ENCODE assay signal across 8 mouse cellular contexts in genomic region chr2:32174170-32174741, GRCm38 (mm10). TPM values are rescaled to one million over a fixed set of nuclear protein-coding genes. Genes with fewer than 3 reads are reported as not detected.
A peak's percentile ranks its signal among the peaks of the same experiment; 100 is the strongest.
DNase-seq lines count a peak whose midpoint lies in the region; ATAC-seq and TF ChIP-seq lines count a peak whose summit lies in the region.

No protein-coding gene starts in this region.

- peak; percentile 72 for ATAC-seq in Patski
- peak; percentile 69; the same call in 1 of the 2 replicates for ATAC-seq in intestine, embryonic 14.5 days (replicated peaks; ENCODE audit: low FRiP score, low TSS enrichment, low read depth)
- ATAC-seq in liver, embryonic 15.5 days (ENCODE audit: insufficient read depth), result peak; percentile 45

- peaks cover 55% of the 10 kb centered on the region for H3K4me1 ChIP-seq in intestine, embryonic 14.5 days (replicated peaks; ENCODE audit: control insufficient read depth, insufficient read depth, low read length)
- peaks cover 48% of the 10 kb centered on the region for H3K4me1 ChIP-seq in liver, embryonic 15.5 days (replicated peaks)
- peaks cover 71% of the 10 kb centered on the region for H3K4me1 ChIP-seq in olfactory bulb, adult 2 months (ENCODE audit: control insufficient read depth, insufficient read depth, low read length)

- H3K27me3 ChIP-seq in Patski, result no peaks in the 10 kb centered on the region
- no peaks in the 10 kb centered on the region for H3K27me3 ChIP-seq in intestine, embryonic 14.5 days (replicated peaks; ENCODE audit: control insufficient read depth, insufficient read depth, low read length)
- no peaks in the 10 kb centered on the region for H3K27me3 ChIP-seq in liver, embryonic 15.5 days

- no peak for TF ChIP-seq CTCF in Patski (IDR thresholded peaks at IDR 0.05)
- no peak for TF ChIP-seq CTCF in olfactory bulb, adult 2 months (IDR thresholded peaks at IDR 0.05; ENCODE audit: insufficient read depth, low read depth, low read length)

- peak overlapping the region; percentile 35 for H3K4me2 ChIP-seq in intestine, embryonic 14.5 days (ENCODE audit: low read length)
- H3K4me2 ChIP-seq in liver, embryonic 15.5 days, result no peak overlapping the region

- H3K36me3 ChIP-seq in intestine, embryonic 14.5 days (ENCODE audit: control insufficient read depth, insufficient read depth, low read length), result 0 out of 2 replicates have a peak, but pooled peaks cover 2% of the 10 kb centered on the region
- no peaks in the 10 kb centered on the region for H3K36me3 ChIP-seq in liver, embryonic 15.5 days (replicated peaks)

- peak overlapping the region; percentile 85 for H3K27ac ChIP-seq in intestine, embryonic 14.5 days (ENCODE audit: low read depth)
- no peak overlapping the region for H3K27ac ChIP-seq in liver, embryonic 15.5 days (replicated peaks)
- peak overlapping the region; percentile 50 for H3K27ac ChIP-seq in olfactory bulb, adult 2 months (ENCODE audit: insufficient read depth, low read depth, low read length)

- no peak for TF ChIP-seq POLR2A in olfactory bulb, adult 2 months (IDR thresholded peaks at IDR 0.05; ENCODE audit: insufficient read depth, low read depth, low read length)

- CTCF ChIA-PET in Patski (lab: Charles Lee), result no interaction called here

- POLR2A ChIA-PET in Patski (lab: Charles Lee), result interaction anchor here (2.1 kb wide), 1 partner anchor 10 kb away, joined by 5 read pairs; no protein-coding TSS in a partner anchor

- H3K9me3 ChIP-seq in intestine, embryonic 14.5 days (ENCODE audit: control insufficient read depth, low read length), result no peaks in the 10 kb centered on the region
- H3K9me3 ChIP-seq in liver, embryonic 15.5 days (replicated peaks), result no peaks in the 10 kb centered on the region

- H3K4me3 ChIP-seq in intestine, embryonic 14.5 days (ENCODE audit: low read depth, low read length), result no peak overlapping the region
- H3K4me3 ChIP-seq in liver, embryonic 15.5 days (replicated peaks), result no peak overlapping the region
- H3K4me3 ChIP-seq in olfactory bulb, adult 2 months (ENCODE audit: insufficient read depth, low read depth, low read length), result no peak overlapping the region

- in situ Hi-C loops in Patski (cut with MboI; ENCODE audit: low pct_unique_long_range_greater_than_20kb), result no loop called here

- peak overlapping the region; percentile 31 for H3K9ac ChIP-seq in intestine, embryonic 14.5 days (ENCODE audit: low read length)
- no peak overlapping the region for H3K9ac ChIP-seq in liver, embryonic 15.5 days

- peak; percentile 88 for DNase-seq in Patski (ENCODE audit: low read depth, low spot score)
- DNase-seq in cerebellum, adult 9-11 months, result peak; percentile 86
- DNase-seq in gastrocnemius, postnatal 10 days, result peak; percentile 60
- DNase-seq in intestine, embryonic 14.5 days (ENCODE audit: low spot score), result peak; percentile 77
- no peak for DNase-seq in right cerebral cortex, adult 18-20 months
- DNase-seq in spleen, postnatal 14 days (ENCODE audit: low spot score in 2 of 2), result no peak

- WGBS in intestine, embryonic 14.5 days, result 6% methylated on average over 13 of the region's 13 CpGs
- WGBS in liver, embryonic 15.5 days (ENCODE audit: insufficient replicate concordance), result 51% methylated on average over 13 of the region's 13 CpGs
- WGBS in olfactory bulb, adult 2 months, result 8% methylated on average over 13 of the region's 13 CpGs

RNA-seq across cellular contexts. Expression of gene Prrc2b, which starts 23.4 kb away (rescaled TPM):
- polyA plus RNA-seq in Patski (2021), result 81.9 TPM
- total RNA-seq in gastrocnemius, postnatal 10 days (2021), result 100 to 1,000 TPM; 104 to 111 TPM
- polyA plus RNA-seq in intestine, embryonic 14.5 days (2014; fragmentation: Nextera tagmentation; extraction: Ambion mirVana), result 48.4 and 52.8 TPM in 2 replicates
- polyA plus RNA-seq in liver, embryonic 15.5 days (2015; fragmentation: Nextera tagmentation; extraction: Ambion mirVana), result 8.3 and 9.6 TPM in 2 replicates
- polyA plus RNA-seq in olfactory bulb, adult 2 months (2012; ENCODE audit: insufficient read depth, insufficient read length, low replicate concordance, missing spikeins), result 70.7 and 86.2 TPM in 2 replicates

Comparison
In these comparisons a context has a peak if more than half of its experiments do, and no peak if none do; other contexts are left out.
1. DNase-seq: peak in Patski (single experiment), cerebellum, adult 9-11 months (single experiment), gastrocnemius, postnatal 10 days (single experiment) and intestine, embryonic 14.5 days (single experiment); none in right cerebral cortex, adult 18-20 months (single experiment) and spleen, postnatal 14 days (0 of 2).
2. Peak in every context shown above with its lines, with median percentiles within 50 percentile points of each other: ATAC-seq.